Mouse (Mus musculus) spleen, postnatal 10 days (tissue): Measurements from ENCODE around the gene Rhobtb3.
"Not testable (repeated sequence)": the region's sequence is repeated elsewhere in the genome, so short reads cannot be mapped to it uniquely, and the experiment has no call there.

Experiments used
- DNase-seq, 2 experiments: peaks; one replicate each; pipeline ENCODE4 v3.0.0; 2021 to 2022; ENCODE audit warnings: low spot score in 2 of 2

The Rhobtb3 gene

DNA sequence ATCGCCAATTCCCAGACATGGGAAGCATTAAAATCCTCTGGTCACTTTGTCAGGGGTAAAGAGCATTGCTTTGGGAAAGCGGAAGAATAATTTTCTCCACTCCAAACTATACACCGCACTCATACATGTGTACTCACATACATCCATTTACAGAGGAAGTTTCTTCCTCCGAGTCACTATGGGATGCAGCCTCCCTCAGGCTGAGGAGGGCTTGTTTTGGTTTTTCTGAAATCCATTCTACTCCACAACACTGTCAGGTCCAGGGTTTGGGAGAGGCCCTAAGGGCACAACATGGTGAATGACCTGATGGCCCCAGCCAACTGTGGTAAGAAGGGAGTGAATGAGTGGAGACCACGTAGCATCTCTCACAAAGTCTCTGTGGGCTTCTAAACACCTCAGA, 14.7 kb downstream of the Rhobtb3 start:
- not testable (repeated sequence) for DNase-seq

DNA sequence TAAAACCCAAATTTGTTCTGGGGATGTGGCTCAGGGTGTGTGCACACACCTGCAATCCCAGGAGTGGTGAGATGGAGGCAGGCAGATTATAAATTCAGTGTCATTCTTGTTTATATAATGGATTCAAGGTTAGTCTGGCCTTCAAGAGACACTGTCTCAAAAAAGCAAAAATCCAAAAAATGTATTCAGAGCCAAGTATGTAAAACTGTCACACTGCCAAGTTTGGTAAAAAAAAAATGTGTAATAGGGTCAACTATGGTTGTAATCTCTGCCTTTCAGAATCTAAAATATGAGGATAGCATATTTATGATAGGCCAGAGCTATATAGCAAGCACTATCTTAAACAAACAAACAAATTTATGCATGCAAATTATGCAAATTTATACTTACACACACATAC, 15.8 kb downstream of the Rhobtb3 start:
- DNase-seq: no peak

DNA sequence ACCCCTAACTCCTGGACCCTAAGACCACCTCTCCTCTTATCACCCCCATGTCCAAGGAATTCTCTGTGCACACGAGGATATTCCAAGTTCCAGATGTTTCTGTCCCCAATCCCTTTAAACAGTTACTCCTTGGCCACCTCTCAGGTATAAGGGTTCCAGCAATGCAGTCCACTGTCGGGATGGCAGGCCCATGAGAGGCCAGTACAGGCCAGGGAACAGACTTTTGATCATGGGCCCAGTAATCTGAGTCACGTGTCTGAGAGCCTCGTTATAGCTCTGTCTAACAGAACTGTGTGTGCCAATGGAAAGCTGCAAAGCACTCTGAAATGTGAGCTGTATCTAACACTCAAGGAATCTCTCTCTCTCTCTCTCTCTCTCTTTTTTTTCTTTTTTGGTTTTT, 29.6 kb downstream of the Rhobtb3 start:
- DNase-seq: no peak

DNA sequence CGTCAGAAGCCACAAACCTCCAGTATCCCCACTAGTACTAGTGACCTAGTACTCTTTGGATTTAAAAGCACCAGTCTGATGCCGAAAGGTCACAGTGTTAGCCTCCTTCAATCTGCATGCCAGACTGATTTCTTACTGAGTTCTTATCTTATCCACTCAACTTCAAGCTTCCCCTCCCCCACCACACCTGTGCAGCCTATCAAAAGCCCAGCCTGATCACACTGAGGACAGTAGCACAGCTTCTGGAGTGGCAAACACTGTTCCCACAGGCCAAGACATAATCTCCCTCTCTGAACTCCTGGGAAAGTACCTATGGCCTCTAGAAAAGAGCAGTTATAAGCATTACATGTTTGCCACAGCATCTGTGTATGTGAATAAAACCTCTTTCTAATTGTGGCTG, 35.5 kb downstream of the Rhobtb3 start:
- no peak for DNase-seq

DNA sequence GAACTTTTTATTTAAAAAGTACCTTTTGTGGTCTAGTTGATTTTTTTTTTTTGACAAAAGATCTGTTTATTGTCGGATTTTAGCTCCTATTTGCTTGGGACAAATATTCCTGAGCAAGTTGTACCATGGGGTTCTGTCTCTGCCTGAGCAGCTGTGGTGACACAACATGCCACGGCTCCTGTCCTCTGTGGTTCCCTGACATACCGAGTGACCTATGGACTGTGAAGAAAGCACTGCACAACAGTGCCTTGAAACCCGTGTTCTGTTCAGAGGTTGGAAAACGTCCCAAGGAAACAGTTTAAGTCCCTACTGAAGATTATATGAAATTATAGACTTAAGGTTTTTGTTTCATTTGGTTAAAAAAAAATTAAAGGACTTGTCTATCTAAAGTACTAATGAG, 36.6 kb downstream of the Rhobtb3 start:
- no peak for DNase-seq

DNA sequence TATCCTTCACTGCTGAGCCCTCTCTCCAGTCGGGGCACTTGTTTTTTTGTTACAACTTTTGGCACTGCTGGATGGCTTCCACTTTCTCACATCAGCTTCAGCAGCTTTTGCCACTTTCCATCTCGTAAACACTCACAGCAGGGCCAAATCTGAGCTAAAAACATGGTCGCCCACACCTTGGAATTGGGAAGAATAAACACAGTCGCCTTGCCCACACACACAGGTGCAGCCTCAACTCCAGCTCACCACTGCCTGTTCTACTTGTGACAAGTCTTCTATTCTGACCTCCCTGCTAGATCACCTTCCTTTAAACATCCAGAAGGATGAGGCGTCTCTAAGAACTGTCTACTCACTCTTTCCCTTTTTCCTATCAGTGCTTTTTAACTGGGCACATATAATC, 39.1 kb downstream of the Rhobtb3 start:
- DNase-seq: no peak

DNA sequence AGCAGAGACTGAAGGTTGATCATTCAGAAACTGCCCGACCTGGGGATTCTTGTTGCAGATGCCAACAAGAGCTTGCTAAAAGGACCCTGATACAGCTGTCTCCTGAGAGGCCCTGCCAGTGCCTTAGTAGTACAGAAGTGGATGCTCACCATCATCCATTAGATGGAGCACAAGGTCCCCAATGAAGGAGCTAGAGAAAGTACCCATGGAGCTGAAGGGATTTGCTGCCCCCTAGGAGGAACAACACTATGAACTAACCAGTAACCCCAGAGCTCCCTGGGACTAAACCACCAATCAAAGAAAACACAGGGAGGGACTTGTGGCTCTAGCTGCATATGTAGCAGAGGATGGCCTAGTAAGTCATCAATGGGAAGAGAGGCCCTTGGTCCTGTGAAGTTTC, 42.8 kb downstream of the Rhobtb3 start:
- not testable (repeated sequence) for DNase-seq

DNA sequence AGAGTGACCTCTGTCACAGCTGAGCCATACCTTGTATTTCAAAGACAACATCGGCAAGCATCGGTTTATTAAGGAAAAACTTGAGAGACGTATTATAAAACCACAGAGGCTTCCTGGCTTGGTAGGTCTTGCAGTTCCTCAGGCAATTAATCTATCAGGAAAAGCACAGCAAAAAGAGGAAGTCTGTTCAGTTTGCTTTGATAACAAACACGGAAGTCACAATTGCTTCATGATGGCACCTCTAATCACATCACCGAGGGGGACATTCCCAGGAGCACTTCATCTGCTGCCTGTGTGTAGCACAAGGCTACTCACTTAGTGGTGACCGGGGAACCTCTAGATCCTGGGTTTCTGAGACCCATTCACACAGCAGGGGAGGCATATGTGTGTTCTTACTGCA, 50.8 kb downstream of the Rhobtb3 start:
- no peak for DNase-seq

DNA sequence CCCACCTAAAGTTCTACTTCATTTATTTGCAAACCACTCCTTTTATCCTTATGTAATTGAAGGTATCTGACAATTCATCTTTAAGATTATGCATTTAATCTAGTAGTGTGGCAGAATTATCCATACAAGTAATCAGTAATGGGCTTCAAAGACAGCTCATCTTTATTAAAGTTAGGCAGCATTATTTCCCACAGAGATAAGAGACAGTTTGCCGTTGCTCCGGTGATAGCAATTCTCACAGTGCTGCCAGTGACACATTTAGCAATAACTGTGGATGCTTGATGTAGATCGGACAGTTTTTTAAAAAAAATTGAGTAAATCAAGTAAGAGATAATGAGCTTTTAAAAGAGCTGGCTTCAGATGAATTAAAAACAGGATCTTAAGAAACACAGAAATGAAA, 51.4 kb downstream of the Rhobtb3 start:
- no peak for DNase-seq

DNA sequence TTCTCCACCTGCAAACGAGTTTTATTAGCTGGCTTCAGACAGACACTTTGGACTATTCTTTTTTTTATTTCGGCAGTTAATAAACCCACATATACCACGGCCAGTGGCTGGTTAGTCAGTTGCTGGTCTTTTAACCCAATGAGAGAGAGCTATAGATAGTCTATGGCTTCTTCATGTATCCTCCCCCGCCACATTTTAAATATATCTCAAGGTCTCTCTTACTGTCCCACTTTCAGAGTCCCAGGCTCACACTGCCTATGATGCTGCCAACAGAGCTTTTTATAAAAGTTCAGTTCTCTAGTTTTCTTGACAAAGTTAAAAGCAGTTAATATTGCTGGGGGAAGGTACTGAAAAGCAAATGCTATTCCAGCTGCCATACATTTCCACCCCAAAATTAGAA, 51.9 kb downstream of the Rhobtb3 start:
- DNase-seq: no peak

DNA sequence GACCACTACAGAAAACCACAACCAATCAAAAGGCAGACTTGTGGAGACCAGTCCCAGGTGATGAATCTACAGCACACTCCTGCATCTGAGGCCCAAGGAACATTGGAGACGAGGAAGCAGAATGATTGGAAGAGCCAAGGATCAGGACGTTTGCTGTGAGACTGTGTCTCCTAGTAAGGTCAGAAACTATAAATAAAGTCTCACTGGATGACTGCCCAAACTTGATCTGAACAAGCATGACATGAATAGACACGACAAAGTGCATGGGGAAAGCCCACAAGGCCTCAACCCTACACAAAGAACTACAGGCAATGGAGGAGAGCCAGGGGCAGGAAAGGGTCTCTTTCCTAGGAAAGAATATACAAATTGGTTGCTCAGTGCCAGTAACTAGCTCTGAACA, 59.9 kb downstream of the Rhobtb3 start:
- DNase-seq: no peak

DNA sequence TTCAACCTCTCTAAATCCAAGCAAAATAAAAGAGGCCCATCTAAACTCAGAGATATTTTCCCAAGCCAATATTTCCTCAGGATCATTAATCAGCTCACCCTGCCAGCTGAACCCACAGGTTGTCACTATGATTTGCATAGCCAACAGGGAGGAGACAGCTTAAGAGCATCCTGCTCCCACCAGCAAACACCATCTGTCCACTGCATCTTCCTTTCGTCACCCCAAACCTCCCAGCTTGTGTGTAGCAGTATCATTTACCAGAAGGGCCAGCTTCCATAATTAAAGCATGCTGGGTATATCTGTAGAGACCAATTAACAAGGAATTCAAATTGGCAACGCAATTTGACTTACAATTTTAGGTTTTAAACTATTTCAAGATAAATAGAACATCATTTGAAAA, 63.2 kb downstream of the Rhobtb3 start:
- DNase-seq: no peak

DNA sequence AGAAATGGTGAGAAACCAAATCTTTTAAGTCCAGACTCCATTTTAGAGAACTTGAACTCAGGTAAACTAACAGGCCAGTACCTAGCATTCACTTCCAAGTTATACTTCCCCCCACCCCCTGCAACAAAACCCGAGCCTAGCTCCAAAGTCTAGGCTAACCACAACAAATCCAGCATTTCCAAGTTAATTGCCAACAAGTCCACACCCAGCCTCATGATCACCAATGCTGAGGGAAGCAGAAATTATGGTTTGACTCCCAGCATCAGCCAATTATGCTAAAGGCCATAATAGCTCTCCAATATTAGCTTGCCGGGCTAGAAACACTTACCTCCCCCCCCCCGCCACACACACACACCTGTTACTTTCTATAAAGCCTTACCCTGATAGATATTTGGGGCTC, 64.0 kb downstream of the Rhobtb3 start:
- DNase-seq: no peak

DNA sequence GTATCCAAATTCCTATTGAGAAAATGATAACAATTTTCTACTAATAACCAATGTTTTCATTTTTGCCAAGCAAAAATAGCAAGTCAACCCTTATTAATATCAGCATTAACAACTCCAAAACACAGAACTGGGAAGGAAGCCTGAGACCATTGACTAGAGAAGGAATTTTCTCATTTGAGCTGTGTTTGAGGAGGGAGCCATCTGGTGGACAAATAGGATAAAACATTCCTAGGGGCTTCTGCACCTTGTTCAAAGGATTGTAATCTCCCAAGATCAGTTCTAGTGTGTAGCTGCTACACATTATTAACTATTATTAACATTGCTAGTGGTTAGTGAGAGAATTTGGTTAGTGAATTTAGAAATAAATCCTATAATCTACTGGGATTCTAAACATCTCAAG, 65.8 kb downstream of the Rhobtb3 start:
- peak in 1 of 2 experiments; percentile 34 for DNase-seq

DNA sequence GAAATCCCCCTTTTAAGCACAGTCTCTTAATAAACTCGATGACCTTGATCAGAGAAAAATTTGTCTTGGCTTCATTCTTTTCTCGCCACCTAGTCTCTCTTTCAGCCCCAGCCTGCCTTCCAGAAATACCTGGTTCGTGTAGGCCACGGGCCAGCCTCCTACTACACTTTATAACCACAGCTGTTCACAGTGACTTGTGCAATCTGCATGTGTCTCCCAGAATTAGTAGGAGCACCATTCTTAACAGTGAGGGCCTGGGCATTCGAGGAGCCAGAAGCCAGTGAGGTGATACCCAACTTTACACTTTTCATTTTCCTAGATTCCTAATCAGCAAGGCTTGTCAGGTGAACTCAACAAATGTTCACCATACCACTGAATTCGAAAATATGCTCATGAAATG, 67.1 kb downstream of the Rhobtb3 start:
- DNase-seq: no peak

DNA sequence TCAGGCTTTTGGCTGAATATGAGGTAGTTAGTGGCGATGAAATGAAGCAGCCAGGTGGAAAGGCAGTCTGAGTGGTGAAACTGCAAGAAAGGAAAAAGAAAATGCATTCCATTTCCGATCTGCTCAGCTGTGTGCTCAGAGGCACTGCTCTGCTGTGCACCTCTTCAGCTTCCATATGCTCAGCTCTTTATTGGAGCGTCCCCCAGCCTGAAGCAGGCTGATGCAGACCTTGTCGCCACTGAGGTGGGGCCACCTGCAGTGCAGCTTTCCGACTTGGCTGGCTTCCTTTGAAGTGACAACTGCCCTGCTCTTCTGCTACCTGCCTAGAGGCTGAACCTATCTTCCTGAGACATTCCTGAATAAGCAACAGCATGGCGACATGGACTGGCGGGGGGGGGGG, 67.5 kb downstream of the Rhobtb3 start:
- DNase-seq: not testable (repeated sequence)

DNA sequence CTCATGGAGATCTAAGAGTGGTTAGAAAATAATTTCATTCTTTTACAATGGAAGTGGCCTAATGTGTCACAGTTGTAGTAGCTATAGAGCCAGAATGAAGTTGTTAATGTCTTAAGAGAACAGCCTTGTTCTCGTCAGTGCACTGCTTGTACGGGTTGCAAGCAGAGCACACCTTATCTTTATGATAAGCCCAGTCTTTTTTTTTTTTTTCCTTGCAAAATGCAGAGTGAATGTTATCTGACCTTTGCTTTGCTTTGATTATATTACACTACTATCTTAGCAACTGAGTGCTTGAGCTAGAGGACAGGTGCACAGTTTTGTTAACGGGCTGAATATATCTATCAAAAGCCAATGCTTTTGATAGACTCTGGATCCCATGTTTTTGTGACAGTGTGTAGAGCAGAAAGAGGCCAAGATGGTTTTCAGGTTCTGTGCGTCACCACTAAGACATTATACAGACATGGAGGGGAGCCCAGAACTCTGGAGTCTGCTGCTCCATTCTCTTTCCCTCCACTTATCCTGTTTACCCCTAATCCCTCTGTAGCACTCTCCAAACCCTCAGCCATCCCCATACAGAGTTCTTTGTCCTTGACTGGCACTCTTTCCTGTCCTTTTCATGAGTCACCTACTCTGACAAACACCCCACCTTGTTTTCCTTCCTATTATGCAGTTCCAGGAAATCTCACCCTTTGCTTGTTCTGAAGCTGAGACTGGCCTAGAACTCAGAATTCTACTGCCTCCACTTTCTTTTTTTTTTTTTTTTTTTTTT, 68.9 kb downstream of the Rhobtb3 start:
- DNase-seq: no peak

DNA sequence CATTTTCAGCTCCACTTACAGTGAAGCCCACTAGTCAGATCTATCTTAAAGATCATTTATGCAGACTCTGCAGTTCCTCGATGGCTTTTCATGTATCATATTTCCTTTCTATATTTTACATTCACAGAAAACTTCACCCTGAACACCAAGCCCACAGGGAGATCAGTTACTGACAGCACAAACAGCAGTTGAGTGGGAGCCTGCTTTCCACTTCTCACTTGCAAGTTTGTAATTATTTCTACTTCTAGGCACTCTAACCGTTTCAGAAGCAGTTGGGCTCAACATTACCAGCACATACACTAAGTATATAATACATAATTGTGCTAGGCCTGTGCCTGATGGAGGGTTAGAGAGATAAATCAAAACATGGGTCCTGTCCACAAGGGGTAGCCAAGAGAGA, 75.8 kb downstream of the Rhobtb3 start:
- no peak for DNase-seq

DNA sequence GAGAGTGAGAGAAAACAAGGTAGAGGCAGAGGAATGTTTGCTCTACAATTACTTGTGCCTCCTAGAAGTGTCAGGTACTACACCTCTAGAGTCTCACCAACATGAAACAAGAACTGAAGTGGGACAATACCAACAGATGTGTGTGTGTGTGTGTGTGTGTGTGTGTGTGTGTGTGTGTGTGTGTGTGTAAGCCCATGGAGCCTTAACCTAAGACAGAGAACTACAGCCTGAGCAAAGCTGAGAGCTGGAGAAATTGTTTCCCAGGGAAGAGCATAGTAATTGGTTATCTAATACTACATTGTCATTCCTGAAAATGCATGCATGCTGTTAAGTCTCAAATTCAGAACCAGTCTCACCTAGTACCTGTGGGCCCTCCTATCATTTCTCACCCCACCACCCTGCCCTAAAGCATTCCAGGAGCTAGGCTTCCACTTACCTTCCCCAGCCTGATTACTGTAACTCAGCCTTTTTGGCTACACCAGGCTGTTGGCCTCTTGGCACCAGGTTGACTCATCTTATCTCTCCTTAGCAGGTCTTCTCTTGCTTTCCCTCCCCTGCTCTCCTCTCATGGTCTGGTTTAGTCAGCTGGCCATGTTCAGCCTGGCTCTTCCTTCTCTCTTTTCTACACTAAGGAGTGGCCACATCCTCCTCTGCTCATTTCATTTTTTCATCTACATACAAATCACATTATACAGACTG, 78.1 kb downstream of the Rhobtb3 start:
- DNase-seq: peak; percentile 21 to 42

DNA sequence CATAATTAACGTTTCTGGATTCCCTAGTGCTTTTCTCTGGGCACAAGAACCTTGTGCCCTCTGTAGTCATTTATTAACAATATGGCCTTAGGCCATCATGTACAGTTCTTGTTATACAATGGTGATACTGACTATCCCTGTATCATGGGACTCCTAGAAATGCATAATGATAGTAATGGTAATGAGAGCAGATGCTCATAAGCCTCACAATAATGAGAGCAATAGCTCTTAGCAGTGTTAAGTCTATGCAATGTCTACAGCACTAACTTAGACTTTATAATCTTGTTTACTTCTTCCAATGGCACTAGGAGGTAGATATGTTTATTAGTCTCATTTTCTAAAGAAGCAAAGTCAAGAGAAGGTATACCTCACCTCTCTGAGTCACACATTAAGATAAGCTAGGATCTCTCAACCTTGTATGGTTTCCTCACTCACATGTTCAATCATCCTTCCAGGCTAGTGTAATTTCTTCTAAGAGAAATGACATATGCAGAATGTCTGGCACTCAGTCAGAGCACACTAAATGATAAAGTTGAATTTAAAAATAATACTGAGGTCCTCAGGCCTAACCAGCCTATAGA, 84.4 kb downstream of the Rhobtb3 start:
- no peak for DNase-seq

DNA sequence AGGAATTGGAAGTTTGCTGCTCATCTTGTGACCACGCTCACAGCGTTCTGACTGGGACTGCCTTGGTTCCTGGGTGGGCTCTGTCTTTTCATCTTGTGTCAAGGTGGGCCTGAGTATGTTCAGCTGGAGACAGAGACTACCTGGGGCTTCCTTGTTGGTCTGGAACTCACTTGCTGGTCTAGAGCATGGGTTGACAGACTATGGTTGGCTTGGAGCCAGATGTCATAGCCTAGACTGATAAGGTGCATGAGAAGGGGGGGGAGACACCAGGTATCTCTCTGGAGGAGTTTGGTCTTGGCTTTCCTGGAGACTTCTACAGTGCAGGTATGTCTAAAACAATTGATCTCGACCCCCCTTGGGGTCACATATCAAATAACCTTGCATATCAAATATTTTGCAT, 90.6 kb downstream of the Rhobtb3 start:
- no peak for DNase-seq

DNA sequence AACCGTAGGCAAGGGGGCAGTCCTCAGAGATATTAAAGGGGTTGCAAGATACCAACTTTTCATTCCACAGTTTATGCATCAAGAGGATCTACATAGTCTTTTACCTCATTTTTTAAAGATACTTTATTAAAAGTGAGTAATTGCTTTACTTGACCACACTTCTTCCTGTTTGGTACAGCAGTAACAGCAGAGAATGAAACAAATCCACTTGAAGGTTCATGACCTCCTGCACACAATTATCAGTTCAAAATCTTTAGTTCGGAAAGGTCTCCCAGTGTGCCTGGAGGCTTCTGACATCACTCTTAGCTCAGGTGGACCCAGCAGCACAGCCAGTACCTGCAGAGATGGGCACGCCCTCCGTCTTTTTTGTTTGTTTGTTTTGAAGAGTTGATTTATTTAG, 91.7 kb downstream of the Rhobtb3 start:
- DNase-seq: no peak

DNA sequence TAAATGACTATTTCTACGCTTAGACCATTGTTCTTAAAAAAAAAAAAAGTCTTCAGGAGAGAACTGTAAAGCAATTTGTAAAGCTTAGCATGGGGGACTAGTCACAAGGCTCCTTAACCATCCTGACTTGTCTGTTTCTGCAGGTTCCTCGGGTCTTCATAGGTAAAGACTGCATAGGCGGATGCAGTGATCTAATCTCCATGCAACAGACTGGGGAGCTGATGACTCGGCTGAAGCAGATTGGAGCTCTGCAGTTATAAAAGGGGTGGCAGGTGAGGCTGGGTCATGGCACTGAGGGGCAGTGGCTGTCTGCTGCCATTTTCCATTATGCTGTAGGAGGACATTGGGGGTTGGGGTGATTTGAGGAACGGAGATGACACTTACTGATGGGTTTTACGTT, 96.7 kb downstream of the Rhobtb3 start:
- no peak for DNase-seq
